Mouse (Mus musculus) kidney, adult 2 months (tissue): ENCODE data around the gene Bdh2. TPM values are rescaled to one million over a fixed set of nuclear protein-coding genes. Genes with fewer than 3 reads are reported as not detected.

Source experiments
- DNase-seq: peaks from one replicate; pipeline ENCODE4 v3.0.0; 2021
- H3K27ac ChIP-seq: fragments of 200-500 bp; 2 replicates; pipeline ENCODE4 v1.5.1; 2012; ENCODE audit warnings: low read depth, low read length, control low read depth, inconsistent platforms; ENCODE audit not compliant: insufficient read depth
- H3K27me3 ChIP-seq: fragments of 200-500 bp; replicated peaks from 2 replicates; pipeline ENCODE4 v1.6.1; 2012; ENCODE audit warnings: mild to moderate bottlenecking, moderate library complexity, low read length, inconsistent platforms; ENCODE audit not compliant: control insufficient read depth, insufficient read depth
- H3K36me3 ChIP-seq: fragments of 200-500 bp; 2 replicates; pipeline ENCODE4 v1.6.1; 2012; ENCODE audit warnings: mild to moderate bottlenecking, moderate library complexity, low read length, inconsistent platforms; ENCODE audit not compliant: control insufficient read depth, insufficient read depth
- H3K4me1 ChIP-seq: fragments of 200-500 bp; 2 replicates; pipeline ENCODE4 v1.6.1; 2011; ENCODE audit warnings: low read length; ENCODE audit not compliant: control insufficient read depth, insufficient read depth
- H3K4me3 ChIP-seq: fragments of 200-500 bp; 2 replicates; pipeline ENCODE4 v1.5.1; 2011; ENCODE audit warnings: mild to moderate bottlenecking, low read depth, low read length, control low read depth; ENCODE audit not compliant: insufficient read depth
- CTCF ChIP-seq: fragments of 200-500 bp; conservative IDR thresholded peaks from 2 replicates; pipeline ENCODE4 v1.5.1; 2011; ENCODE audit warnings: low read depth, mild to moderate bottlenecking, control low read depth, low read length, moderate library complexity, mixed read lengths; ENCODE audit not compliant: insufficient read depth, insufficient read length
- POLR2A ChIP-seq: fragments of 200-500 bp; IDR thresholded peaks from one replicate; pipeline ENCODE4 v1.6.1; 2011; ENCODE audit warnings: low read depth, low read length, control low read depth
- WGBS: fragments of 180-500 bp; shearing (Covaris S2); methylation state at CpG from one replicate; pipeline ENCODE4 v1.1.7; 2018; 5-methylcytosine and 5-hydroxymethylcytosine counted together
- polyA plus RNA-seq: library from polyadenylated mRNA; depleted of rRNA; stranded (reverse); fragments of >200 nt; gene quantifications from 2 replicates; pipeline ENCODE4 v1.2.3, GENCODE M21; 2012

The Bdh2 gene
- polyA plus RNA-seq, 1 experiment, result 284 TPM

DNA sequence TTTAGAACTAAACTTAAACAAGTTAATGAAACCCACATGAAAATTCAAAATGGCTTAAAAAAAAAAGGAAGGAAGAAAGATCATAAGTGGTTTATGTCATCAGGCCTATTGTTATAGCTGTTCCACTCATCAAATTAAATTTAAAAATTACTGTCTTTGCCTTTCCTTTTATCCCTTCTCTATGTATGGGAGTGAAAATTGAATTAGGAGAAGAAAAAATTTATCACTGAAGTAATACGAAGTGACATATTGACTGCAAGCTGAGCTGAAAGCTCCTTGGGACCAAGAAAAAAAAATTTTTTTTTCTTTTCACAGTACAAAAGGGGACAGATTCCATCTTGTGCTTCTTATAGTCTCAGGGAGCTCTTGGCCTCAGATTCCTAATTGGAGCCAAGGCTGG, 14.5 kb downstream of the Bdh2 start:
- Histone ChIP-seq H3K4me3 (no peak overlapping the region), H3K36me3 (peaks cover 1% of the 10 kb centered on the region; the same call in 1 of the 2 replicates), H3K4me1 (no peaks in the 10 kb centered on the region), H3K27ac (no peak overlapping the region), H3K27me3 (no peaks in the 10 kb centered on the region)
- TF ChIP-seq POLR2A, result no peak
- no peak for TF ChIP-seq CTCF
- DNase-seq, result no peak
- WGBS, result 82% methylated on average over 1 of the region's 1 CpGs

DNA sequence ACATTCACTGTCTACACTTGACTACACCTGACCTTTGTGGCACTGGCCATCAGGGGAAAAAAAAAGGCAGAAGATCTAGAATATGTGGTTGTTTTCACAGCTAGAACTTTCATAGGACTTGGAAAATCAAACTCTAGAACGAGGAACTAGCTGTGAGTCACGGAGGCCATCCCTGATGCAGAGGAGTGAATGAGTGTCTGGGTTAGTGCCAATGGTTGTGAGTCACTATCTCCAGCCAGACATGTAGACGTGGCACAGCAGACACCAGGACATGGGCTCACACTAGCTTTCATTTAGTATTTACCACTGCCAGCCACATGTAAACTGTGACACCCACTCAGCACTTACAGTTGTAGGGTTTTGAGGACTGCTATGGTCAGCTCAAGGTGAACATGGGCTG, 17.5 kb downstream of the Bdh2 start:
- no peak overlapping the region for H3K27ac ChIP-seq
- TF ChIP-seq POLR2A (no peak), CTCF (no peak)
- 70% methylated on average over 3 of the region's 3 CpGs for WGBS
- no peaks in the 10 kb centered on the region; the same call in 1 of the 2 replicates for H3K36me3 ChIP-seq
- H3K27me3 ChIP-seq, result no peaks in the 10 kb centered on the region
- H3K4me1 ChIP-seq, result no peaks in the 10 kb centered on the region
- H3K4me3 ChIP-seq, result no peak overlapping the region
- no peak for DNase-seq

DNA sequence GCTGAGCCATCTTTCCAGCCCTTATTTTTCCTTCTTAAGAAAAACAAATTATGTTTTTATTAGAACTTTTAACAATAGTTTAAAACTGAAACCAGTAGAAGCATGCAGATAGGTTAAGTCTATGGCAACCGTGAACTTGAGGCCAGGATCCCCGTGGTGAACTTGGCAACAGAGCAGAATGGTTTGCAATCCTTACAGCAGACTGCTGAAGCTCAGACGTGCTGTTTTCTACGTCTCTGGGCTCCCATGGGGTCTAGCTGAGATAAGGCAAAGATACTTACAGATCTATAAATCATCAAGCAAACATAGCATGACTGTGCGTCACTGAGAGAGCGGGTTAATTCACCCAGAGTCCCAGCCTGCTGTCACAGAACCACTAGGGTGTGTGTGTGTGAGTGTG, 19.1 kb downstream of the Bdh2 start:
- Histone ChIP-seq H3K4me1 (no peaks in the 10 kb centered on the region), H3K4me3 (no peak overlapping the region), H3K36me3 (no peaks in the 10 kb centered on the region; the same call in 1 of the 2 replicates), H3K27me3 (no peaks in the 10 kb centered on the region), H3K27ac (no peak overlapping the region)
- WGBS, result 68% methylated on average over 6 of the region's 6 CpGs
- TF ChIP-seq CTCF (no peak), POLR2A (no peak)
- no peak for DNase-seq

DNA sequence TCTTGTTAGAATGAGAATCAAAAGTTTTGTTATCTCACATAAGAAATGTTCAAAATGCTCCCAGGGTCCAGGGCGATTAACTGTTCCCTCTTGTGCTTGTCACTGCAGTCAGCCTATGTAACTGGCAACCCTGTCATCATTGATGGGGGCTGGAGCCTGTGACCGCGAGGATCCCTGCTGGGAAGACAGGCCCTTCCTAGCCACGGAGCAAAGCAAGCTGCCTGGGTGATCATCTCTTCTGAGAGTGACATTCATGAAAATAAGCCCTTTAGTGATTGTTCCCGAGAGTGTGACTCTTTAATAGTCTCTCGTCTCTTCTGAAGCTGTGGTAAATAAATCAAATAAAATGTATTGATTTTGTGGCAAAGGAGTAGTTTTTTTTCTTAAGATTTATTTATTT, 23.0 kb downstream of the Bdh2 start:
- no peak overlapping the region for H3K4me3 ChIP-seq
- WGBS, result 70% methylated on average over 6 of the region's 6 CpGs
- no peaks in the 10 kb centered on the region; the same call in 1 of the 2 replicates for H3K4me1 ChIP-seq
- no peak for TF ChIP-seq POLR2A
- TF ChIP-seq CTCF, result no peak
- no peaks in the 10 kb centered on the region for H3K27me3 ChIP-seq
- DNase-seq, result no peak
- no peak overlapping the region for H3K27ac ChIP-seq
- H3K36me3 ChIP-seq, result no peaks in the 10 kb centered on the region; the same call in 1 of the 2 replicates

DNA sequence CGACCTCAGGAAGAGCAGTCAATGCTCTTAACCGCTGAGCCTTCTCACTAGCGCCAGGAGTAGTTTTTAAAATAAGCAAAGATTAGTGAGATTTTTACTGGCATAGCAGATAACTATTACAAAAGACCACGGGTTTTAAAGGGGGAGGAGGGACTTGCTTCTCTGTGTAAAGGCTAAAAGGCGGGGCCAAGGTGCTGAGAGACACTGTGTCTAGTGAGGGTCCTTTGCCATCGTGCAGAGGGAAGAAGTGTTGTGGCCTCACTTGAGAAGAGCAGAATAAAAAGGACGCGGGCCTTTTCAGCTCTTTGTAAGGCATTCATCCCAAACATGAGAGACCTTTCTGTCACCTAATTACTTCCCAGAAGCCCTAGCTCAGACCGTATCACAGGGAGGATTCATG, 23.5 kb downstream of the Bdh2 start:
- H3K4me3 ChIP-seq, result no peak overlapping the region
- H3K4me1 ChIP-seq, result no peaks in the 10 kb centered on the region; the same call in 1 of the 2 replicates
- WGBS, result 52% methylated on average over 9 of the region's 9 CpGs
- TF ChIP-seq CTCF (no peak), POLR2A (no peak)
- no peak for DNase-seq
- no peak overlapping the region for H3K27ac ChIP-seq
- no peaks in the 10 kb centered on the region for H3K27me3 ChIP-seq
- H3K36me3 ChIP-seq, result no peaks in the 10 kb centered on the region; the same call in 1 of the 2 replicates

DNA sequence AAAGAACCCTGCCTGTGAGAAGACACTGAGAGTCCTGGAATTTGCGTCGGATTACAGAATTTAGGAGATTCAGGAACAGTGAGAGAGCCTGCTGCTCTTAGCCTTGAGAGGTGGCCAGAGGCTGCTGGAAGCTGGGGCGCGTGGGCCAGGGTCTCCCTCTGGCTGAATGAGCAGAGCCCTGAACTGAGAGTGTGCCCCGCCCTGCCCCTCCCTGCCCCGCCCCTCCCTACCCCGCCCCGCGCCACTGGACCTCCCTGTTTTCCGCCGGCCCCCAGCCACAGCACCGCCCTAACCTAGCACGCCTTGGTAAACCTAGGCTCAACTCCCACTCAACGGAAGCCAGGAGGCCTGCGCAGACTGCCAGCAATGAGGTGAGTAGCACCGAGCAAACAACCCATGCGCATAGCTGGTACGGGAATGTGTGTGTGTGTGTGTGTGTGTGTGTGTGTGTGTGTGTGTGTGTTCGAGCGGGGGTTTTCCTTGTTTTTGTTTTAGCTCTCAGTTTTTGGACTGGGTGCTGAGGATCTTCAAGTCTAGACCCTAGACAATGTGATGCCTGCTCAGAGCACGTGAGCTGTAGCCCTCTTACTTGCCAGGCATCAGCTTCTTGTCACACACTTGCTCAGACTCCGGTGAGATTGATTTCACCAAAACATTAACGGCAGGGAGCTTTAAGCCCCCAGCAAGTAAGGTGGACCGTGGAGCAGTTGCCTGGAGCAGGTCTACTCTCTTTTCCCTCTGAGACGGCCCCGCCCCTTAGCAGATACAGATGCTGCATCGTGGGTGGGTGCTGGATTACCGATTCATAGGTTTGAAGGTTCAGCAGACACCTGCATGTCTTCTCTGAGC, 26.6 kb downstream of the Bdh2 start, which contains the start of gene Slc9b2:
Gene Slc9b2 (plus strand): TSS at position 290 of the 849 bp plus-strand sequence.
- no peaks in the 10 kb centered on the region; the same call in 1 of the 2 replicates for H3K36me3 ChIP-seq
- TF ChIP-seq CTCF, result no peak
- TF ChIP-seq POLR2A, result no peak
- WGBS, result 8% methylated on average over 28 of the region's 28 CpGs
- H3K4me3 ChIP-seq, result peak within 1 kb of the TSS; percentile 16
- no peaks in the 10 kb centered on the region for H3K27me3 ChIP-seq
- DNase-seq, result peak; percentile 23
- H3K4me1 ChIP-seq, result no peaks in the 10 kb centered on the region; the same call in 1 of the 2 replicates
- no peak within 1 kb of the TSS for H3K27ac ChIP-seq

DNA sequence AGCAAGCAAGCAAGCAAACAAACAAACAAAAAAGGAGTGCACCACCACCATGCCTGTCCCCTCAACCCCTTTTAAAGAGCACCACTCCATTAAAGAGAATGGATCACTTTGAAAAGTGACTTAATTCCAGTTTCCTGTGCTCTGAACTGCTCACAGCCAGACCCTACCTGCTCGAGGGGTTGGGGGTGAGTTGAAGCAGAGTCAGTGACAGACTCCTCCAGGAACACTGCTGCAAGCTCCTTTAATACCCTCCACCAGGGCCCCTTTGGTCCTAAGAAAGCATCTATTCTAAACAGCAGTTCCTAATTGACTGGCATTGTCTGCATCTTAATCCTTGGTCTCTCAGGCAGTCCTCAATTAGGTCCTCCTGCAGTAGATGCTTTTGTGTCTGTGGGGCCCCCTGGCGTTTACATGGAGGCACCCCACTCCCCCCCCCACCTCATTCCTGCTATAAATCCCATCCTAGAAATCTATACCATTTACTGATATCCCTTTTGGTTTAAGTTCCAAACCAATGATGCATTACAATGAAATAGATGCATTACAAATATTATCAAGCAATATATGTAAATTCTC, 32.0 kb downstream of the Bdh2 start:
- Histone ChIP-seq H3K27me3 (no peaks in the 10 kb centered on the region), H3K27ac (no peak overlapping the region), H3K4me1 (no peaks in the 10 kb centered on the region), H3K4me3 (no peak overlapping the region), H3K36me3 (no peaks in the 10 kb centered on the region)
- WGBS, result 35% methylated on average over 2 of the region's 2 CpGs
- DNase-seq, result no peak
- TF ChIP-seq CTCF, result no peak
